Mouse (Mus musculus) gastrocnemius, postnatal 14 days (tissue): ENCODE measurements around the gene Tiparp. TPM values are rescaled to one million over a fixed set of nuclear protein-coding genes. Genes with fewer than 3 reads are reported as not detected.

Experiments used
- total RNA-seq, 2 experiments: library from RNA; stranded (reverse); gene quantifications; 2 replicates each; pipeline ENCODE4 v1.2.3; 2021

Gene Tiparp
- total RNA-seq, 2 experiments from 2014 or later, result 8.9 to 12.6 TPM

Other genes with a start within 250 kb of the Tiparp start
- gene Ssr3, start 135.8 kb upstream of the Tiparp start, total RNA-seq, result 100 to 1,000 TPM; 169 to 182 TPM
- gene Lekr1, start 137.8 kb downstream of the Tiparp start, total RNA-seq, result under 1 TPM; 0.38 to 0.92 TPM